Mouse (Mus musculus): ENCODE data around the gene Slc8a2.

DNA sequence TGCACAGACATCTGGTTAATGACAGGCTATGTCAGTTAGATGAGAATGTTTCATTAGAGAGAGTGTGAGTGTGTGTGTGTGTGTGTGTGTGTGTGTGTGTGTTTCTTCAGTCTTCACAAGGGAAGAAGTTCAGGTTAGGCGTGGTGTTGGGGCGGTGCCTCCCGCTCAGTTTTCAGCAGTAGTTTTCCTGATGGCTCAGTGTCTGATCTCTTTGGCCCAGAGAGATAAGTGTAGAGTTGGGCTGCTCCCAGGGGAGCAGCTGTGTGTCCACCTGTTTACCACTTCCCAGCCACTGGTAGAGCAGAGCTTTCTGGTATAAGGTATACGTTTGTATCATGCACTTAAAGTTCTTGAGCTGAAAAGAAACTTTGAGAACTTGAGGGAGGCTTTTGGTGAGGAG is 29.7 kb upstream of the Slc8a2 start:
- TF ChIP-seq CTCF (IDR thresholded peaks at IDR 0.05; ENCODE audit: borderline replicate concordance, extremely low read depth, insufficient read depth, insufficient read length) (no peak), POLR2A (IDR thresholded peaks at IDR 0.05; ENCODE audit: borderline replicate concordance, extremely low read depth, insufficient read depth, insufficient read length, poor library complexity, severe bottlenecking) (no peak)

All from brain, embryonic 14.5 days (tissue).